Mouse (Mus musculus) Patski (cell line): ENCODE measurements around the gene Prps2. TPM values are rescaled to one million over a fixed set of nuclear protein-coding genes. Genes with fewer than 3 reads are reported as not detected.
"Not testable (repeated sequence)": the region's sequence is repeated elsewhere in the genome, so short reads cannot be mapped to it uniquely, and the experiment has no call there.

Experiments
- ATAC-seq: fragments of 100-300 bp; one replicate; pipeline ENCODE4 v1.8.0; 2021
- CTCF ChIA-PET: fragments of 350-600 bp; sonication (Branson Sonifier 250); formaldehyde crosslinking; loops from one replicate; lab custom pipeline; 2022; ENCODE audit warnings: inconsistent platforms; lab: Charles Lee
- POLR2A ChIA-PET: fragments of 350-600 bp; sonication (Branson Sonifier 250); formaldehyde crosslinking; loops from one replicate; lab custom pipeline; 2022; ENCODE audit warnings: antibody characterized with exemption, inconsistent platforms; lab: Charles Lee
- DNase-seq: peaks from one replicate; pipeline ENCODE4 v3.0.0-alpha.2; 2011; ENCODE audit warnings: low read depth, low spot score
- H3K27me3 ChIP-seq: fragments of 371-371 bp; one replicate; pipeline ENCODE4 v1.5.1; 2021
- CTCF ChIP-seq: fragments of 100-300 bp; IDR thresholded peaks from one replicate; pipeline ENCODE4 v1.5.1; 2021
- in situ Hi-C: fragments of 300-500 bp; cut with MboI; formaldehyde crosslinking; loops from 3 replicates; pipeline ENCODE4 v1.11.1; 2018; ENCODE audit warnings: low pct_unique_long_range_greater_than_20kb, mixed read lengths
- polyA plus RNA-seq: library from polyadenylated mRNA; unstranded; gene quantifications from one replicate; pipeline ENCODE4 v1.2.3, GENCODE M21; 2021

Prps2 gene
- polyA plus RNA-seq, result 52.3 TPM

DNA sequence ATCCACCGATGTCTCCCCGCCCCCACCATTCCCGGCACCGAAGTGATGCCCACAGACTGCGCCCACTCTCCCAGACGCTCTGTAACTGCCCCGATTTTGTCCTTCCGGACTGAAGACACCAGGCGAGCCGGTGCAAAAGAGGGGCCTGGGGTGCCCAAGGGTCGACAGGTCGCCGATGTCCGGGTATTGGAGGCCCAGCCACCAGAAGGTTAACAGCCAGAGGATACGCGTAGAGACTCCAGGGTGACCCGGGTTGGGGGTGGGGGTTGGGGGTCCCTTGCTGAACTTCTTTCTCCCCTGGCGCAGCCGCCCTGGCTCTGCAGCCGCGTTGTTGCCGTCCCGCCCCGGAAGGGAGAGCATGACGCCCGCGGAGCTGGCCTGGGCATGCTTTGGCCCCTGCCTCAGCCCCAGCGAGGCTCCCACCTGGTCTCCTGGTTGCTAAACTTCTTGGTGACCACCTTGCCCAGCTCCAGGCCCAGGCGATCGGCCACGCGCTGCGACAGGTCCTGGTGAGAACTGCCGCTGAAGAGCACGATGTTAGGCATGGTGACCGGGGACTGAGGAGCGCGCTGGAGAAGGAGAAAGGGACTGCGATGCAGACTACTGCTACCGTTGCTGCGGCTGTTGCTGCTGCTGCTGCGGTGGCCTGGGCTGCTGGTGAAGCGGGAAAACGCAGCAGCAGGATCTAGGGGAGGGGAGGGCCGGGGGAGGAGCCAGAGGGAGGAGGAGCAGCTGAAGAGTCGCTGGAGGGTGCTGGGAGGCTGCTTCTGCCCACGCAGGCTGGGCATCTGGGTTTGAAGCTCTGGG is at the start of gene Prps2:
Gene Prps2 (minus strand): TSS at position 703 of the 807 bp plus-strand sequence.
- in situ Hi-C loops, result no loop called here
- ATAC-seq (peak; percentile 78), DNase-seq (no peak)
- H3K27me3 ChIP-seq, result peaks cover 4% of the 10 kb centered on the region
- TF ChIP-seq CTCF, result no peak
- POLR2A ChIA-PET, result no interaction called here
- CTCF ChIA-PET, result interaction anchor here (1.3 kb wide), 1 partner anchor 31 kb away, joined by 3 read pairs; no protein-coding TSS in a partner anchor

DNA sequence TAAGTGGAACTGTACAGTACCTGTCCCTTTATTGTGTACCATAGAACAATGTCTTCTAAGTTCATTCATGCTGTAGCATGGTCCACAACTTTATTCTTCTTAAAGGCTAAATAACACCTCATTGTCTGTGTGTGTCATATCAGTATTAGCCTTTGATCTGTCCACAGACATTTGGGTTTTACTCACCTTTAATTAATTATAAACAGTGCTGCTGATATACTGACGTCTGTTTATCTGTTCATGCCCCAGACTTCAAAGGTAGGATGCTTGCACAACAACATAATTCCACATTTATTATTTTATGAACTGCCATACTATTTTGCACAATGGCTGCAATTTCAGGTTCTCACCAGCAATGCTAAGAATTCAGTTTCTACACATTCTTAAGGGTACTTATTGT is 35.1 kb upstream of the Prps2 start:
- DNase-seq (no peak), ATAC-seq (no peak)
- POLR2A ChIA-PET, result interaction anchor here (0.6 kb wide), 1 partner anchor 38 kb away, joined by 3 read pairs; no protein-coding TSS in a partner anchor
- in situ Hi-C loops, result no loop called here
- H3K27me3 ChIP-seq, result peaks cover 4% of the 10 kb centered on the region
- TF ChIP-seq CTCF, result no peak
- CTCF ChIA-PET, result interaction anchor here (0.6 kb wide), 1 partner anchor 1146 kb away, joined by 3 read pairs; no protein-coding TSS in a partner anchor

DNA sequence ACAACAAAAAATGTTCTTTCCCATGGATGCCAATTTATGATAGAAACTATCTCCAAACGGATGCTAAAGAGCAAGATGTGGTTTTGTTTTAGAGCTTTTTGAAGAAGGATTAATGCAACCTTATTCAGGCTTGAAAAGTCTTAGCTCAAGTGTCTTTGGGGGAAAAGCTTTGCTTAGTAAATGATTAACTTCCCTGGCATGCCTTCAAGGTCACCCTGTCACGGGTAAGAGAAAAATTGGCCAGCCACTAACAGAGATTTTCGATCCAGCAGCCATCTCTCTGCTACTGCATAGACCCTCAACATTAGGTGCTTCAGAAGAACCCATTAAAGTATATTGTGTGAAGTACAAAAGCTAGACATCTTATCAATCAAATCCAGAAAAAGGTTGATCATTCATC is 12.4 kb upstream of the Prps2 start:
- in situ Hi-C loops, result no loop called here
- ATAC-seq, result no peak
- CTCF ChIA-PET, result interaction anchor here (1.1 to 1.7 kb wide), 2 partner anchors 8 to 105 kb away, joined by 5 read pairs; no protein-coding TSS in a partner anchor
- DNase-seq, result no peak
- peaks cover 2% of the 10 kb centered on the region for H3K27me3 ChIP-seq
- no peak for TF ChIP-seq CTCF
- POLR2A ChIA-PET, result interaction anchor here (0.5 to 1.1 kb wide), 2 partner anchors 9 to 588 kb away, joined by 3 to 4 read pairs; no protein-coding TSS in a partner anchor

DNA sequence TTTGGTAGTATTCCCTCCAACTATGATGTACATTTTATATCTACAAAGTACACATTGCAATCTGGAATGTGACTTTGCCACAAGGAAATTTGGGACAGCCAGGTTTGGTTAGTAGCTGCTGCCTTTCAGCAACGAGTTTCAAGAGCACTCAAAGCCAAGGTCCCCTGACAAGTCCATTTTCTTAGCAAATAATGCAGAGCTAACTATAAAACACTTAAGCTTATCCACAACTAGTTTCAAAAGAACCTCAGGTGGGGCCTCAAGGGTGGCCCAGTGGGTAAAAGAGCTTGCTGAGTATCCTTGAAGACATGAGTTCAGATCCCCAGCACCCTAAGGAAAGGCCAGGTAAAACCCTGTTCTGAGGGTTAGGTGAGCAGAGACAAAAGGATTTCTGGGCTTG is 4.1 kb upstream of the Prps2 start:
- no peak for ATAC-seq
- POLR2A ChIA-PET, result no interaction called here
- TF ChIP-seq CTCF, result no peak
- peaks cover 10% of the 10 kb centered on the region for H3K27me3 ChIP-seq
- in situ Hi-C loops, result no loop called here
- CTCF ChIA-PET, result interaction anchor here (1.5 kb wide), 1 partner anchor 12 kb away, joined by 3 read pairs; no protein-coding TSS in a partner anchor
- DNase-seq, result no peak

DNA sequence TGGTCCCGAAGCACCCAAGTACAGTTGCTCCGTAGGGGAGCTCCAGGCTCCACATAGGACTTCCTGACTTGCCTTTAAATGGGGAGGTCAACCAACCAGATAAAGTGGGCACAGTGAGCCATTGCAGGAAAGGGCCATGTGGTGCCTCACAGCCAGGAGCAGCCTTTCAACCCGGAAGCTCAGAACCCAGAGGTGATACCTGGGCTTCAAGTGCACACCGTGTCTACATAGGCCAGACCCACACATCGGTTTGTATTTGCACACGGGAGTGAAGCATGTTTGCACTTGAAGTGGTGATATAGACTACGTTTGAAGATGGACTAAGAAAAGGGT is 271 bp upstream of the Prps2 start:
- TF ChIP-seq CTCF, result no peak

DNA sequence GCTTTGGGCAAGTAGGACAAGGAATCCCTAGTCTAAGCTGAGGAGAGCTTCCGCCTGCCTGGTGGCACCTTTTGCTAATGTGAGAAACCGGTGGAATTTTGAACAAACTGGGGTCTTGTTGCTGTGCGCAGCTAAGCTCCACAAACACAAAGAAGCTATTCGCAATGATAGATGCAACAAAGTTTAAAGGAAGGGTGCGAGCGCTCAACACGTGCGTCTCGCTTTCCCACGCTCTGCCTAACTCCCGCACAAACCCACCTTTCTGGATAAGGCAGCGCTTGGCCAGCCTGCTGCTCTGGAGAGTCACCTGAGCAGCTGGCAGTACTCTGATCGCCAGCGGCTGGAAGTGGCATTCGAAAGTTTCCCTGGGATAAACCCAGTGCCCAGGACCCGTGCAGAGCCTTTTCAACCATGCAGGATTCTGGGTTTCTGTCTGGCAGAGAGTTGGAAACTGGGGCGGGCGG is 934 bp downstream of the Prps2 start:
- POLR2A ChIA-PET, result no interaction called here
- CTCF ChIA-PET, result no interaction called here
- H3K27me3 ChIP-seq, result peaks cover 4% of the 10 kb centered on the region
- no peak for TF ChIP-seq CTCF
- ATAC-seq (no peak), DNase-seq (no peak)
- in situ Hi-C loops, result no loop called here

More for the DNA sequence above, 271 bp upstream of the Prps2 start:
- ATAC-seq, result no peak
- POLR2A ChIA-PET, result no interaction called here
- DNase-seq, result no peak
- in situ Hi-C loops, result no loop called here
- CTCF ChIA-PET, result interaction anchor here (1.3 kb wide), 1 partner anchor 32 kb away, joined by 3 read pairs; no protein-coding TSS in a partner anchor
- peaks cover 4% of the 10 kb centered on the region for H3K27me3 ChIP-seq

DNA sequence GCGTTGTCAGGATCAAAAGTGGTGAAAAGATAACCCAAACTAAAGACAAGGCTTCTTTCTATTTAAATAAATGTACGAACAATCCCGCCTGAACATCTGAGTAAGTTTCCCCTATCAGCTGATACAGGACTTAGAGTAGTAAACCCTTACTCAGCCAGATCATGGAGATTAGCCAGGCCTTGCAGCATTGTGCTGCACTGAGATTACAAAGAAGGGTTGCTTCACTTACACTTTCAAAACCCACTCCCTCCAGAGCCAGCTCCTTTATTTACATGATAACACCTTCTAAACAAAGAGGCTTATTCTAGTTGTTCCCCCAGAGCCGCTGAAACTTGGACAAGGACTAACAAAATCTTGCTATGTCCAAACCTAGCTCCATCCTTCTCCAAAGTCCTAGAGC is 2.5 kb downstream of the Prps2 start:
- TF ChIP-seq CTCF, result no peak
- CTCF ChIA-PET, result no interaction called here
- ATAC-seq, result no peak
- H3K27me3 ChIP-seq, result no peaks in the 10 kb centered on the region
- POLR2A ChIA-PET, result interaction anchor here (0.6 kb wide), 1 partner anchor 37 kb away, joined by 3 read pairs; no protein-coding TSS in a partner anchor
- in situ Hi-C loops, result no loop called here
- DNase-seq, result no peak

DNA sequence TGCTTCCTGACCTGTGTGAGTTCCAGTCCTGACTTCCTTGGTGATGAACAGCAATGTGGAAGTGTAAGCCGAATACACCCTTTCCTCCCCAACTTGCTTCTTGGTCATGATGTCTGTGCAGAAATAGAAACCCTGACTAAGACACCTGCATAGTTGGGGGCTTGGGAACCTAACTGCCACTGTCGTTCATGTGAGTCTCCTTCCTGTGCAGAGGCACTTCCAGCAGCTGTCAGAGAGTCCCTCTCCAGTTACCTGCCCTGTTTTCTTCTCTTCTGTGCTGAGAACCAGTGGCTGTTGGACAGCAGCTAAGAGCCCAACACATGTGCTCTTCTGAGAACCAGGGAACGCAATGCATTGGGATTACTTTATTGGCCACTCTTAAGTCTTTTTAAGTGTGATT is 21.3 kb downstream of the Prps2 start:
- DNase-seq, ATAC-seq, POLR2A ChIA-PET, CTCF ChIA-PET, H3K27me3 ChIP-seq, in situ Hi-C loops: not testable (repeated sequence)

DNA sequence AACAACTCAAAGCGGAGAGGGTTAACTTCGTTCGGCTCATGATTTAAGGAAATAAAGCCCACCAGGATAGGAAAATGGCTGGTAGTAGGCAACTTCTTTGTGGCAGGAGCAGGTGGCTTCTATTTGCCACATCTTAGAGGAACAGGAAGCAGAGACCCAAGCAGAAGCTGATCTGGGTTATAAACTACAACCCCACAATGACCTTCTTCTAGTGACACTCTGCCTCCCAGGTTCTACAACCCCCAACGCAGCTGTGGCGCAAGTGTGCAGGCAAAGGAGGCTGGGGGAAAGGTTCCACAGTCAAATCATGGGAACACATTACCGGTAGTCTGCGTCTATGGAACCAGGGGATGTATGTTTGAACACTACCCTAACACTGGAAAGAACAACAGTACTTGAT is 22.8 kb downstream of the Prps2 start:
- no peak for TF ChIP-seq CTCF
- ATAC-seq (no peak), DNase-seq (no peak)
- CTCF ChIA-PET, result no interaction called here
- POLR2A ChIA-PET, result no interaction called here
- in situ Hi-C loops, result no loop called here
- H3K27me3 ChIP-seq, result peaks cover 4% of the 10 kb centered on the region

DNA sequence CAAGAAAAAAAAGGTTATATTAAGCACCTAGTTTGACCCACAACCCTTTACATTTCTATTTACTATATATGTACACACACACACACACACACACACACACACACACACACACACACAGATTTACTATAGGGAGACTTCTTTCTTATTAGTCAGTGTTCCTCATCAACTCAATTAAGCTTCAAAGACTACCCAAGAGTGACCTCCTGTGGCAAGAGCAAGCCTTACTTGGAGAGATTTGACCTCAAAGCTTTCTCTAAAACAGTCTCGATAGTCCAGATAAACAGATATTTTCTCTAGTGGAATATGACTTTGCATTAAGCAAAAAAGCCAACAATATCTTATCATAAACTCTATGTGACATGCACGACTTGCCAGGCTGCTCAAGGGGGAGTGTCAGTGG is 25.1 kb downstream of the Prps2 start:
- DNase-seq (no peak), ATAC-seq (no peak)
- in situ Hi-C loops, result no loop called here
- H3K27me3 ChIP-seq, result peaks cover 4% of the 10 kb centered on the region
- ChIA-PET POLR2A (interaction anchor here (1.0 kb wide), 1 partner anchor 498 kb away, joined by 3 read pairs; no protein-coding TSS in a partner anchor), CTCF (interaction anchor here (1.1 to 2.2 kb wide), 3 partner anchors 17 to 80 kb away, joined by 3 to 12 read pairs (median 4); no protein-coding TSS in a partner anchor)
- TF ChIP-seq CTCF, result peak; percentile 26

DNA sequence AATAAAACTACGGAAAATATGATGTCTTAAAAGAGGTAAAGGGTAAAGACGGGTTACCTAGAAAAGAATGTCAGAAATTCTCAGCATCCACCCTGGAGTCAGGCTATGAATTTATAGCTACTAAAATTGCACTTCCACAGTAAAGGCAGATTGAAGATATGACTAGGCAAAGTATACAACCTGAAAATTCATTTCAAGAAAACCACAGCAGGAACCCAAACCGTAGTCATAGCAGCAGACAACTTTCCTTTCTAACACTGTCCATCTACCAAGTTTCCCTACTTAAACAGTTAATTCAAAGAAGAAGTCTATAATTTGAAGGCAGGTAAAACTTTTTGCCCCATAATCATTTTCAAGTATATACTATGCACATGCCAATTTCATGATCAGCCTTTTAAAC is 26.6 kb downstream of the Prps2 start:
- in situ Hi-C loops, result no loop called here
- ChIA-PET CTCF (interaction anchor here (2.0 to 2.2 kb wide), 2 partner anchors 66 to 79 kb away, joined by 4 to 12 read pairs; no protein-coding TSS in a partner anchor), POLR2A (no interaction called here)
- peaks cover 4% of the 10 kb centered on the region for H3K27me3 ChIP-seq
- ATAC-seq (no peak), DNase-seq (no peak)
- TF ChIP-seq CTCF, result no peak
